Mouse (Mus musculus): ENCODE results near the gene Abr.

Gene Abr

GRCm38 (mm10) chr11:76459489-76459888 is 162.6 kb downstream of the Abr start:
- DNase-seq (ENCODE audit: extremely low spot score), result no peak

GRCm38 (mm10) chr11:76458730-76459129 is 163.4 kb downstream of the Abr start:
- DNase-seq (ENCODE audit: extremely low spot score), result no peak

GRCm38 (mm10) chr11:76456897-76457296 is 165.2 kb downstream of the Abr start:
- no peak for DNase-seq (ENCODE audit: extremely low spot score)

GRCm38 (mm10) chr11:76456233-76456632 is 165.9 kb downstream of the Abr start:
- peak; percentile 86 for DNase-seq (ENCODE audit: extremely low spot score)

GRCm38 (mm10) chr11:76454492-76454891 is 167.6 kb downstream of the Abr start:
- peak; percentile 72 for DNase-seq (ENCODE audit: extremely low spot score)

GRCm38 (mm10) chr11:76450202-76450561 is 171.9 kb downstream of the Abr start:
- no peak for DNase-seq (ENCODE audit: extremely low spot score)

GRCm38 (mm10) chr11:76449520-76450201 is 172.5 kb downstream of the Abr start:
- DNase-seq (ENCODE audit: extremely low spot score), result peak; percentile 62

GRCm38 (mm10) chr11:76446251-76446650 is 175.9 kb downstream of the Abr start:
- DNase-seq (ENCODE audit: extremely low spot score), result peak; percentile 80

GRCm38 (mm10) chr11:76445459-76445858 is 176.7 kb downstream of the Abr start:
- DNase-seq (ENCODE audit: extremely low spot score), result no peak

GRCm38 (mm10) chr11:76439666-76440065 is 182.4 kb downstream of the Abr start:
- no peak for DNase-seq (ENCODE audit: extremely low spot score)

- DNase-seq (ENCODE audit: extremely low spot score), result peak; percentile 77
Observed at GRCm38 (mm10) chr11:76436864-76437437, 185.2 kb downstream of the Abr start.

- DNase-seq (ENCODE audit: extremely low spot score), result no peak
Observed at GRCm38 (mm10) chr11:76436009-76436408, 186.1 kb downstream of the Abr start.

GRCm38 (mm10) chr11:76429966-76430631 is 192.0 kb downstream of the Abr start:
- DNase-seq (ENCODE audit: extremely low spot score), result peak; percentile 44

- DNase-seq (ENCODE audit: extremely low spot score), result no peak
Observed at GRCm38 (mm10) chr11:76429556-76429955, 192.6 kb downstream of the Abr start.

- no peak for DNase-seq (ENCODE audit: extremely low spot score)
Observed at GRCm38 (mm10) chr11:76429046-76429445, 193.1 kb downstream of the Abr start.

- no peak for DNase-seq (ENCODE audit: extremely low spot score)
Observed at GRCm38 (mm10) chr11:76427781-76428180, 194.3 kb downstream of the Abr start.

- no peak for DNase-seq (ENCODE audit: extremely low spot score)
Observed at GRCm38 (mm10) chr11:76425749-76426148, 196.4 kb downstream of the Abr start.

GRCm38 (mm10) chr11:76420896-76421295 is 201.2 kb downstream of the Abr start:
- DNase-seq (ENCODE audit: extremely low spot score), result no peak

- DNase-seq (ENCODE audit: extremely low spot score), result no peak
Observed at GRCm38 (mm10) chr11:76419179-76419578, 202.9 kb downstream of the Abr start.

- DNase-seq (ENCODE audit: extremely low spot score), result no peak
Observed at GRCm38 (mm10) chr11:76418423-76418822, 203.7 kb downstream of the Abr start.

- no peak for DNase-seq (ENCODE audit: extremely low spot score)
Observed at GRCm38 (mm10) chr11:76415985-76416384, 206.1 kb downstream of the Abr start.

GRCm38 (mm10) chr11:76415001-76415400 is 207.1 kb downstream of the Abr start:
- no peak for DNase-seq (ENCODE audit: extremely low spot score)

- DNase-seq (ENCODE audit: extremely low spot score), result no peak
Observed at GRCm38 (mm10) chr11:76413202-76413601, 208.9 kb downstream of the Abr start.

Measured in embryo, embryonic 9.5 days (tissue).